Mouse (Mus musculus) stomach, embryonic 14.5 days (tissue): Measurements from ENCODE around the gene Hist2h3b. TPM values are rescaled to one million over a fixed set of nuclear protein-coding genes. Genes with fewer than 3 reads are reported as not detected.
"Not testable (repeated sequence)": the region's sequence is repeated elsewhere in the genome, so short reads cannot be mapped to it uniquely, and the experiment has no call there.

Source experiments
- ATAC-seq: fragments of 200-750 bp; cut with Nextera tagmentation; 2 replicates; pipeline ENCODE4 v1.8.0; 2017; ENCODE audit warnings: low read depth, moderate TSS enrichment; ENCODE audit not compliant: insufficient number of reproducible peaks, insufficient read depth, low FRiP score
- H3K27ac ChIP-seq: fragments of 300-500 bp; sonication (generic); 2 replicates; pipeline ENCODE4 v1.5.1; 2014; ENCODE audit warnings: mild to moderate bottlenecking, low read length, moderate library complexity, mixed read lengths
- H3K27me3 ChIP-seq: fragments of 300-500 bp; sonication (generic); 2 replicates; pipeline ENCODE4 v1.6.1; 2014; ENCODE audit warnings: low read length, control low read depth, mixed read lengths; ENCODE audit not compliant: control insufficient read depth, insufficient read depth
- H3K36me3 ChIP-seq: fragments of 300-500 bp; sonication (generic); 2 replicates; pipeline ENCODE4 v1.6.1; 2014; ENCODE audit warnings: mild to moderate bottlenecking, control low read depth, low read length, moderate library complexity, mixed read lengths; ENCODE audit not compliant: control insufficient read depth, insufficient read depth
- H3K4me1 ChIP-seq: fragments of 300-500 bp; sonication (generic); 2 replicates; pipeline ENCODE4 v1.6.1; 2014; ENCODE audit warnings: low read length, control low read depth, mixed read lengths; ENCODE audit not compliant: control insufficient read depth, insufficient read depth
- H3K4me2 ChIP-seq: fragments of 300-500 bp; sonication (generic); replicated peaks from 2 replicates; pipeline ENCODE4 v1.6.1; 2014; ENCODE audit warnings: low read depth, low read length, control low read depth
- H3K4me3 ChIP-seq: fragments of 300-500 bp; sonication (generic); 2 replicates; pipeline ENCODE4 v1.5.1; 2014; ENCODE audit warnings: low read depth, low read length, control low read depth
- H3K9ac ChIP-seq: fragments of 300-500 bp; sonication (generic); replicated peaks from 2 replicates; pipeline ENCODE4 v1.6.1; 2014; ENCODE audit warnings: low read depth, mild to moderate bottlenecking, control low read depth, low read length, moderate library complexity, mixed read lengths
- H3K9me3 ChIP-seq: fragments of 300-500 bp; sonication (generic); 2 replicates; pipeline ENCODE4 v1.6.1; 2016; ENCODE audit warnings: low read depth, low read length, control low read depth; ENCODE audit not compliant: control insufficient read depth
- WGBS: fragments of 180-500 bp; shearing (Covaris S2); extraction: QIAGEN DNeasy Blood & Tissue Kit; methylation state at CpG from one replicate; pipeline ENCODE4 v1.1.7; 2014; 5-methylcytosine and 5-hydroxymethylcytosine counted together
- polyA plus RNA-seq: library from polyadenylated mRNA; unstranded; fragments of >200 nt; fragmentation: Nextera tagmentation; extraction: Ambion mirVana; gene quantifications from 2 replicates; pipeline ENCODE4 v1.2.1, GENCODE M21; 2014

Hist2h3b gene
- polyA plus RNA-seq, 1 experiment from 2014 or later, result 80.2 TPM

- Histone ChIP-seq H3K4me3 (peak overlapping the region; percentile 58), H3K27ac (peak overlapping the region; percentile 98), H3K4me2 (peak overlapping the region; percentile 79), H3K9ac (peak overlapping the region; percentile 79), H3K4me1 (peaks cover 16% of the 10 kb centered on the region), H3K9me3 (no peaks in the 10 kb centered on the region), H3K36me3 (no peaks in the 10 kb centered on the region), H3K27me3 (no peaks in the 10 kb centered on the region)
- 6% methylated on average over 27 of the region's 27 CpGs for WGBS
- no peak for ATAC-seq
Observed at GRCm38 (mm10) chr3:96263558-96264403, 4.7 kb upstream of the Hist2h3b start.

DNA sequence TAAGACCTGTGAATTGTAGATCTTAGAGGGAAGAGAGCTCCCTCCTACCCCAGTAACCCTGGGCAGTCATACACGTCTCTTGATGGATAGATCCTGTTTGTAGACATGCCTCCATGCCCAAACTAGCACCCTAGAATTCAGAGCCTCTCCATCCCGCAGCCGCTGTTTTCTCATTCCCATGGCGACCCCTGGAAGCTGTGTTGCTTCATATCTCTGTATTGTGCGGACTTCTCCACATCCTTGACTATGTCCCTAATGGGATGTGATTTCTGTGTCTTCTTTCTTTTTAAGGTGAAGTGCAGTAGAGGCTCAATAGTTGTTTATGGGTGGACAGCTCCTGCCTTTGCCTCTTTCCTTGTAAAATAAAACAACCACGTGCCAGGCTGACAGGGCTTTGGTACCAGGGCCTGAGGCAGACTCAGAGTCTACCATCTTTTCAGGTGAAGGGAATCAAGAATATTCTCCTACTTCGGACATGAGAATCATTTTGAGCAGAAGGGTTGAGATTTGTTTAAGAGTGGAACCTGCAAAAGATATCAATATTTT lies 4.0 kb upstream of the Hist2h3b start:
- H3K27ac ChIP-seq, result peak overlapping the region; percentile 98
- peak overlapping the region; percentile 79; the same call in 1 of the 2 replicates for H3K9ac ChIP-seq
- no peaks in the 10 kb centered on the region for H3K36me3 ChIP-seq
- 71% methylated on average over 7 of the region's 7 CpGs for WGBS
- peak overlapping the region; percentile 79 for H3K4me2 ChIP-seq
- H3K4me3 ChIP-seq, result peak overlapping the region; percentile 58; the same call in 1 of the 2 replicates
- no peak for ATAC-seq
- H3K4me1 ChIP-seq, result peaks cover 16% of the 10 kb centered on the region
- H3K9me3 ChIP-seq, result no peaks in the 10 kb centered on the region
- no peaks in the 10 kb centered on the region for H3K27me3 ChIP-seq

DNA sequence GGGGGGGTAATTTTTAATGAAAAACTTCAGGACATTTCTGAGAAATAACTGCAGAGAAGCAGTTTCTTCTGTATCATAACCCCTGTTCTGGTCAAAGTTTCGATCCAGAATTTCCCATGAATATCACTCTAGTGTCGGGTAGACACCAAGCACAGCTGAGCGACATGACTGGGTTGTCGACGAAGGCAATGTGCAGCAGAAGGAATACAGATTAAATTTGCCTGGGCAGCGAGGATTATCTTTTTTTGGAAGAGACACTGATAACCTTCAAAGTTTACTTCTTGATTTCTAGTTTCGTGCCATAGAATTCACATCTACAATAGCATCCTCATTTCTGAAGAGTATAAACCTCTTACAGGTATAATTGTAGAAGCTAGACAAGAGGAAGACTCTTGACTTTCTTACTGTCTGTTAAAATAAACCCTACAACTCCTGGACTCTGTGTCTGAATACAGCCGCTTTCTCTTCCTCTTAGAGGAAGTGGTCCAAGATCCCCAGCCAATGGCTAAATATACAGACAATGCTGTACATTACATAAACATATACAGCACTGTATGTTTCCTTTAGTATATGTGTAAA lies 2.2 kb upstream of the Hist2h3b start:
- Histone ChIP-seq H3K9ac (no peak overlapping the region), H3K4me3 (no peak overlapping the region), H3K4me1 (peaks cover 16% of the 10 kb centered on the region), H3K27ac (no peak overlapping the region), H3K36me3 (no peaks in the 10 kb centered on the region), H3K9me3 (no peaks in the 10 kb centered on the region), H3K4me2 (no peak overlapping the region), H3K27me3 (no peaks in the 10 kb centered on the region)
- WGBS, result 86% methylated on average over 8 of the region's 8 CpGs
- no peak for ATAC-seq

DNA sequence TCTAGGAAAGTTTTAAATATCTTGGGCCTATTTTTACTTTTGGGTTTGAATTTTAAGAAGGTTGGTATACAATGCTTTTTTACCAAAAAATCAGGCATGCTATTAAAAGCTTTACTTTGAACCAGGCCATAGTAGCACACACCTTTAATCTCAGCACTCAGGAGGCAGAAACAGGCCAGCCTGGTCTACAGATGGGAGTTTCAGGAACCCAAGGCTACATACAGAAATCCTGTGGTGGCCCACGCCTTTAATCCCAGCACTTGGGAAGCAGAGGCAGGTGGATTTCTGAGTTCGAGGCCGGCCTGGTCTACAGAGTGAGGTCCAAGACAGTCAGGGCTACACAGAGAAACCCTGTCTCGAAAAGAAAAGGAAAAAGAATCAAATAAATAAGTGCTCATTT lies 913 bp upstream of the Hist2h3b start:
- WGBS, result 68% methylated on average over 4 of the region's 4 CpGs
- H3K4me3 ChIP-seq, result no peak overlapping the region

GRCm38 (mm10) chr3:96268776-96269378 lies 423 bp downstream of the Hist2h3b start:
- ATAC-seq, result peak; percentile 26; the same call in 1 of the 2 replicates
- Histone ChIP-seq H3K4me2 (peak overlapping the region; percentile 47), H3K9ac (peak overlapping the region; percentile 61; the same call in 1 of the 2 replicates), H3K27ac (peak overlapping the region; percentile 95), H3K4me1 (peaks cover 11% of the 10 kb centered on the region), H3K4me3 (peak overlapping the region; percentile 31)
- H3K9me3 ChIP-seq, H3K27me3 ChIP-seq, H3K36me3 ChIP-seq: not testable (repeated sequence)
- under 1% methylated on average over 12 of the region's 44 CpGs for WGBS

More for the DNA sequence above, 913 bp upstream of the Hist2h3b start:
- Histone ChIP-seq H3K9ac (0 out of 2 replicates have a peak overlapping the region, but pooled peaks have one; percentile 25), H3K4me2 (peak overlapping the region; percentile 47), H3K27ac (peak overlapping the region; percentile 95), H3K27me3 (no peaks in the 10 kb centered on the region), H3K4me1 (peaks cover 11% of the 10 kb centered on the region), H3K9me3 (no peaks in the 10 kb centered on the region), H3K36me3 (no peaks in the 10 kb centered on the region)
- ATAC-seq, result no peak

GRCm38 (mm10) chr3:96269511-96270474 lies 1.3 kb downstream of the Hist2h3b start, which contains the start of gene Hist2h2bb:
Hist2h2bb (plus strand) TSS chr3:96269752.
- Histone ChIP-seq H3K9ac (peak within 1 kb of the TSS; percentile 61), H3K27ac (peak within 1 kb of the TSS; percentile 95), H3K4me2 (peak within 1 kb of the TSS; percentile 82), H3K36me3 (no peaks in the 10 kb centered on the region), H3K27me3 (no peaks in the 10 kb centered on the region), H3K9me3 (no peaks in the 10 kb centered on the region), H3K4me1 (peaks cover 3% of the 10 kb centered on the region; the same call in 1 of the 2 replicates), H3K4me3 (peak within 1 kb of the TSS; percentile 47)
- WGBS, result under 1% methylated on average over 45 of the region's 45 CpGs
- peak; percentile 96 for ATAC-seq

DNA sequence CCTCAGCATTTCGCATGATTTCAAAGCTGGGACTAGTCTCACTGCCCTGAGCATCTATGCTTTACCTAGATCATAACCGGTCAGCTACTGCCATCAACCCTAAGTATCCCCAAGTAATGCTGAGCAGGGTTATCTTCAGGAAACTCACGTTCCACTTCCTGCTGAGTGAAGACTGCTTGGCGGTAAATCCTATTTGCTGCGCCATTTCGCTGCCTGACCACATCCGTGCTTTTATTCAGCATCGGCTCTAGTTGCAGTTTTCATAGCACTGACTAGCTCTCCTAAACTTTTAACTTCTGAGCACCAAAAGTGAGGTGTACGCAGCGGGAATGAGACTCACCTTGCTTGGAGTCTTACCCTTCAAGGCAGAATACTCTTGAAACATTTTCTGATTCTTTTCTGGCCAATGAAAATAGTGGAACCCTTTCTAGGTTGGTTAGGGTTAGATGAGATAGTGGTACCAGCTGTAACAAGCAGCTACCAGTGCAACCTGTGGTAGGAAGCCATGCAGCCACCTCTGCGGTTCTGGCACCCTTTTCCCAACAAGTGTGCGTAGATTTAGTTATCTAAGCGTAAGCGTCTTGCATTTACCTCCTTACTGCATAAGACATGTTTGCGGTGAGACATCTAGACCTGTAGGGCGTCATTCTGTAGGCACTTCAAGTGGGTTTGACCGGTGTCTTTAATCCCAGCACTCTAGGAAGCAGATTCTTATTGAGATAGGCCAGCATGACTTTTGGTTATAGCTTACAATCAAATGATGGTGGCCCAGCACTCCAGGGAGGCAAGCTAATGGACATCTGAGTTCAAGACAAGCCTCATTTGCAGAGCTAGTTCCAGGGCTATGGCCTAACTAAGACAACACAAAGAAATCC lies 5.4 kb downstream of the Hist2h3b start:
- no peaks in the 10 kb centered on the region for H3K36me3 ChIP-seq
- no peak overlapping the region for H3K4me2 ChIP-seq
- no peak overlapping the region for H3K4me3 ChIP-seq
- no peak overlapping the region for H3K27ac ChIP-seq
- H3K27me3 ChIP-seq, result no peaks in the 10 kb centered on the region
- H3K4me1 ChIP-seq, result 0 out of 2 replicates have a peak, but pooled peaks cover 3% of the 10 kb centered on the region
- ATAC-seq, result no peak
- 88% methylated on average over 17 of the region's 17 CpGs for WGBS
- no peaks in the 10 kb centered on the region for H3K9me3 ChIP-seq
- H3K9ac ChIP-seq, result no peak overlapping the region
